Mouse (Mus musculus): ENCODE measurements around the gene Ostc.

GRCm38 (mm10) chr3:130697622-130698021 is 11.6 kb downstream of the Ostc start:
- TF ChIP-seq CTCF (IDR thresholded peaks at IDR 0.05) = no peak
- no peak for TF ChIP-seq EP300 (IDR thresholded peaks at IDR 0.05)

Measured in lung, postnatal 0 days (tissue).